Mouse (Mus musculus) limb, embryonic 11.5 days (tissue): ENCODE results near the gene Spaar. TPM values are rescaled to one million over a fixed set of nuclear protein-coding genes. Genes with fewer than 3 reads are reported as not detected.

ENCODE experiments used
- ATAC-seq: fragments of 200-750 bp; cut with Nextera tagmentation; 2 replicates; pipeline ENCODE4 v1.8.0; 2017; ENCODE audit warnings: low read depth; ENCODE audit not compliant: insufficient number of reproducible peaks, low FRiP score, low TSS enrichment
- DNase-seq: peaks from one replicate; pipeline ENCODE4 v3.0.0-alpha.2; 2015; ENCODE audit warnings: low spot score
- H3K27ac ChIP-seq: fragments of 300-500 bp; sonication (generic); replicated peaks from 2 replicates; pipeline ENCODE4 v1.5.1; 2014; ENCODE audit warnings: low read depth, mild to moderate bottlenecking, low read length
- H3K27me3 ChIP-seq: fragments of 300-500 bp; sonication (generic); 2 replicates; pipeline ENCODE4 v1.6.1; 2014; ENCODE audit warnings: mild to moderate bottlenecking, low read length, mixed read lengths; ENCODE audit not compliant: control insufficient read depth, insufficient read depth
- H3K36me3 ChIP-seq: fragments of 300-500 bp; sonication (generic); 2 replicates; pipeline ENCODE4 v1.6.1; 2014; ENCODE audit warnings: mild to moderate bottlenecking, low read length, moderate library complexity, mixed read lengths; ENCODE audit not compliant: control insufficient read depth, insufficient read depth
- H3K4me1 ChIP-seq: fragments of 300-500 bp; sonication (generic); 2 replicates; pipeline ENCODE4 v1.6.1; 2014; ENCODE audit warnings: low read length, mixed read lengths; ENCODE audit not compliant: control insufficient read depth, insufficient read depth
- H3K4me2 ChIP-seq: fragments of 300-500 bp; sonication (generic); 2 replicates; pipeline ENCODE4 v1.6.1; 2014; ENCODE audit warnings: low read depth, mild to moderate bottlenecking, moderate library complexity; ENCODE audit not compliant: severe bottlenecking
- H3K4me3 ChIP-seq: fragments of 300-500 bp; sonication (generic); 2 replicates; pipeline ENCODE4 v1.5.1; 2014; ENCODE audit warnings: low read depth, low read length
- H3K9ac ChIP-seq: fragments of 300-500 bp; sonication (generic); 2 replicates; pipeline ENCODE4 v1.6.1; 2014; ENCODE audit warnings: mild to moderate bottlenecking, low read length
- H3K9me3 ChIP-seq: fragments of 300-500 bp; sonication (generic); 2 replicates; pipeline ENCODE4 v1.6.1; 2016; ENCODE audit warnings: low read length; ENCODE audit not compliant: control insufficient read depth
- WGBS: fragments of 180-500 bp; shearing (Covaris S2); extraction: QIAGEN DNeasy Blood & Tissue Kit; methylation state at CpG from one replicate; pipeline ENCODE4 v1.1.7; 2014; 5-methylcytosine and 5-hydroxymethylcytosine counted together
- polyA plus RNA-seq: library from polyadenylated mRNA; unstranded; fragments of >200 nt; fragmentation: Nextera tagmentation; extraction: Ambion mirVana; gene quantifications from 2 replicates; pipeline ENCODE4 v1.2.1, GENCODE M21; 2014

Spaar gene
- polyA plus RNA-seq, 1 experiment from 2014 or later, result 0.20 TPM

DNA sequence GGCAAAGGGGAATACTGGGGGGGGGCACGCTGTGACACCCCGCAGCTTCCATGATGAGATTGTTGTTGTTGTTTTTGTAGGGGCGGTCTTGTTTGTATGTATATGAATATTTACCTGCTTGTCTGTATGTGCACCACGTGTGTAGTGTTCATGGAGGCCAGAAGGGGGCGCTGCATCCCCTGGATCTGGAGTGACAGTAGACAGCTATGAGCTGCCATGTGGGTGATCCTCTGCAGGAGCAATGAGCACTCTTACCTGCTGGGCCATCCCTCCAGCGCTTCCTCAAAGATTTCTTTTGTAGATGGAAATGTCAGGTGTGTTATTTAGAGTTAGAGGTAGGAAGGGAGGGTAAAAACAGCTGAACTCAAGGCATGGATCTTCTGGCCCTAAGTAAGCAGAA lies 26.4 kb upstream of the Spaar start:
- DNase-seq, result no peak
- H3K9ac ChIP-seq, result no peak overlapping the region
- no peak overlapping the region for H3K4me2 ChIP-seq
- H3K4me1 ChIP-seq, result no peaks in the 10 kb centered on the region
- H3K27ac ChIP-seq, result no peak overlapping the region
- ATAC-seq, result no peak
- no peaks in the 10 kb centered on the region for H3K36me3 ChIP-seq
- no peaks in the 10 kb centered on the region for H3K27me3 ChIP-seq
- H3K4me3 ChIP-seq, result no peak overlapping the region
- 67% methylated on average over 6 of the region's 6 CpGs for WGBS
- no peaks in the 10 kb centered on the region for H3K9me3 ChIP-seq

GRCm38 (mm10) chr4:43703851-43704250 lies 26.0 kb upstream of the Spaar start:
- ATAC-seq, result no peak
- Histone ChIP-seq H3K4me1 (no peaks in the 10 kb centered on the region), H3K9ac (no peak overlapping the region), H3K4me2 (no peak overlapping the region), H3K36me3 (no peaks in the 10 kb centered on the region), H3K27ac (no peak overlapping the region), H3K27me3 (no peaks in the 10 kb centered on the region), H3K9me3 (no peaks in the 10 kb centered on the region), H3K4me3 (no peak overlapping the region)
- 85% methylated on average over 8 of the region's 8 CpGs for WGBS
- no peak for DNase-seq

DNA sequence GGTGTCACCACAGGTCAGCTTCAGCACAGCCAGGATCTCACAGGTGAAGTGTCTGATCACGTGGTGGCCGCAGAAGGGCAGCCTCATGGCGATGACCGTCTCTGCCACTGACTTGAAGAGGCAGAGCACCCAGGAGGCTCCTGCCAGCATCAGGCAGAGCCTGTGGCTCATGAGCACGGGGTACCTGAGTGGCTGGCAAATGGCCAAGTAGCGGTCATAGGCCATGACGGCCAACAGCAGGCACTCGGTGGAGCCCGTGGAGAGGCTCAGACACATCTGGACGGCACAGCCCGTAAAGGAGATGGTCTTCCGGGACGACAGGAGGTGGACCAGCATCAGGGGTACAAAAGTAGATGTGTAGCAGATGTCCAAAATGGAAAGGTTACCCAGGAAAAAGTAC lies 23.8 kb upstream of the Spaar start:
- no peaks in the 10 kb centered on the region for H3K9me3 ChIP-seq
- H3K27ac ChIP-seq, result no peak overlapping the region
- no peaks in the 10 kb centered on the region for H3K27me3 ChIP-seq
- no peak for ATAC-seq
- no peak overlapping the region for H3K4me3 ChIP-seq
- no peaks in the 10 kb centered on the region for H3K36me3 ChIP-seq
- WGBS, result 85% methylated on average over 13 of the region's 13 CpGs
- H3K9ac ChIP-seq, result no peak overlapping the region
- DNase-seq, result no peak
- no peak overlapping the region for H3K4me2 ChIP-seq
- H3K4me1 ChIP-seq, result no peaks in the 10 kb centered on the region

DNA sequence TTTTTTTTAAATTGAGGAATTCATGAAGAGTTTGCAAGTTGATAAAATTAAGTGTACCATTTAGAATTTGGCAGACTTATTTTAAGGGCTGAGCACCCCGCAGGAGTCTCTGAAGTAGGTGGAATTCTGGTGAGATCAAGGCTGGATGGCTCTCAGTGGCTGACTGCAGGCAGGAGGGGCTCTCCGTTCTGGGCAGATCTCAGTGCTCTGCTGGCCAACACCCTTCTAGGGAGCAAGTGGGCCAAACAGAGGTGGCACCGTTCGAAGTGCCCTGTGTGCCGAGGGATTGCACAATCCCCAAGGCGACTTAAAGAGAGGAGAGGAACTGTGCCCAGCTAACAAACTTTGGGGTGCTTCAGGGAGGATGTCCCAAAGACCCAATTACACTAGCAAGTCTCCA lies 20.0 kb upstream of the Spaar start, which contains the start of gene Olfr71:
Gene Olfr71 (minus strand): TSS at position 387 of the 400 bp plus-strand sequence.
- 74% methylated on average over 6 of the region's 6 CpGs for WGBS
- Histone ChIP-seq H3K27ac (no peak within 1 kb of the TSS), H3K36me3 (no peaks in the 10 kb centered on the region), H3K4me2 (no peak within 1 kb of the TSS), H3K9ac (no peak within 1 kb of the TSS), H3K4me1 (no peaks in the 10 kb centered on the region), H3K27me3 (no peaks in the 10 kb centered on the region), H3K9me3 (no peaks in the 10 kb centered on the region), H3K4me3 (no peak within 1 kb of the TSS)
- no peak for DNase-seq
- ATAC-seq, result no peak

DNA sequence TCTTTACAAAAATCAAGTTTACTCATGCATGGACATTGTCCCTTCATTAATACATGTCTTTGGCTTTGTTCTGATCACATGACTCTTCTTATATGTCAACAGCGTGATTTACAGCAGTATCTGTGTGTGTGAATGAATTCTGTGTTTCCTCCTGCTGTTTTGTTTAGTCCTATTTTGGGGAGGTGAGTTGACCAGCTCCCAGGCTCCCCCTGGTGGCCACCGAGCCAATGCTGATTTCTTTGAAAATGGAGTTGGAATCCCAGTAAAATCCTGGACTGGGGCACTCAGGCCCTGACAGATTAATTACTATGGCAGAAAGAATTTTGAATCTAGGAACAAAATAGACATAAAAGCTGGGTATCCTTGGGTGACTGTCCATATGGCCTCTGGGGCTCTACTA lies 18.0 kb upstream of the Spaar start:
- Histone ChIP-seq H3K4me1 (no peaks in the 10 kb centered on the region), H3K27me3 (no peaks in the 10 kb centered on the region), H3K9me3 (no peaks in the 10 kb centered on the region), H3K27ac (no peak overlapping the region), H3K9ac (no peak overlapping the region), H3K4me3 (no peak overlapping the region), H3K4me2 (no peak overlapping the region), H3K36me3 (no peaks in the 10 kb centered on the region)
- ATAC-seq, result no peak
- DNase-seq, result peak; percentile 90
- whole genome bisulfite sequencing, result 3% methylated on average over 2 of the region's 2 CpGs

DNA sequence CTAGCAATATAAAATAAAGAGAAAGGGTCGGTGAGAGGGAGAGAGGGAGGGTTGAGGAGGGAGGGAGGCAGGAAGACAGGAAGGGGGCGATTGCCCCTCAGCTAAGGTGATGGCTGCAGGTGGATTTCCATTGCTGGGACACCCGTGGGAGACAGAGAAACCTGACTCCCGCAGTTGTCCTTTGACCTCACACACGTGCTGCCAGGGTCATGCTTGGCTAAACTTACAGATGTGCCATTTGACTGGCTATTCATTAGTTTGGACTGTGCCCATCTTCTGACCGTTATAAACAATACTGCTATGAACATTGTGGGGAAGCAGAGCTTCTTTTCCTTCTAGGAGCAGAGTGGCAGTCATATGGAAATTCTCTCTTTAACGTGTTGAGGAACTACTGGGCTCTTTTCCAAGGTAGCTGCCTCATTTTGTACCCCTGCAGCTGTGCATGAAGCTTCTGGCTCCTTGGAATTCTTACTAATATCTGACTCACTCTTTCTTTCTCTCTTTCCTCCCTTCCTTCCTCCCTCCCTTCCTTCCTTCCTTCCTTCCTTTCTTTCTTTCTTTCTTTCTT lies 16.1 kb upstream of the Spaar start:
- ATAC-seq (no peak), DNase-seq (no peak)
- no peaks in the 10 kb centered on the region for H3K27me3 ChIP-seq
- no peaks in the 10 kb centered on the region for H3K36me3 ChIP-seq
- no peak overlapping the region for H3K4me3 ChIP-seq
- no peaks in the 10 kb centered on the region for H3K4me1 ChIP-seq
- no peaks in the 10 kb centered on the region for H3K9me3 ChIP-seq
- no peak overlapping the region for H3K4me2 ChIP-seq
- H3K27ac ChIP-seq, result no peak overlapping the region
- WGBS, result 46% methylated on average over 7 of the region's 7 CpGs
- H3K9ac ChIP-seq, result no peak overlapping the region

DNA sequence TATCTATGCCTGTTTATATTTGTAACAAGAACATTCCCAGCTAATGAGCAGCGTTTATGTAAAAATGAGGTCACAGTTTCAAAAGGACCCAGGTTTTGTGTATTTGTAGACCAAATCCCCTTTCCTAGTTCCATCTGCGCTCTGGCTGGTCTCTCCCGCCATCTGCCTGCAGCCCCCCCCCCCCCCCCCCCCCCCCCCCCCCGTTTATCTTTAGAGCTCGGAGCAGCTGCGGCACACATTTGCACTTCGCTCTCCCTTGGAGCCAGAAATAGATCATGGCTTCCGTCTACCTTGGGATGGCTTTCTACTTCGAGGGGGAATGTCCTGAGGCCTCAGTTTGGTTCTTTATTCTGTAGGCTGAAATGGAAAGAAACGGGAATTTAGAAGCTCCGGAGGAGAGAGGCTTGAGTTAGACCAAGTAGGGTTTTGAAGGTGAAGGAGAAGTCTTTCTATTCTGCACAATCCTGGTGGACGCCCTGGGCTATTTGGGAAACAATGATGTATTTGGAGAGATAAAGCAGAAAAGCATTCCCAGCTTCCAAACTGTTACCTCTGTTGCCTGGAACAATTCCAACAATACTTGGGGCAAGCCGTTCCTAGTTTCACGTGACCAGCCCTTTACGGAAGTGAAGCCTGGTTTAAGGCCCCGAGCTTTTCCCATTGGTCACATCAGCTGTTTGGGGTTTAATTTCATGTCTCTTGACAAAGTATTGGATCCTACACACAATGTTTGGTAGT lies 9.2 kb upstream of the Spaar start:
- Histone ChIP-seq H3K4me3 (no peak overlapping the region), H3K4me1 (no peaks in the 10 kb centered on the region), H3K27ac (no peak overlapping the region), H3K36me3 (no peaks in the 10 kb centered on the region), H3K4me2 (no peak overlapping the region), H3K9ac (no peak overlapping the region), H3K9me3 (no peaks in the 10 kb centered on the region), H3K27me3 (no peaks in the 10 kb centered on the region)
- WGBS, result 73% methylated on average over 13 of the region's 16 CpGs
- no peak for DNase-seq
- ATAC-seq, result no peak

DNA sequence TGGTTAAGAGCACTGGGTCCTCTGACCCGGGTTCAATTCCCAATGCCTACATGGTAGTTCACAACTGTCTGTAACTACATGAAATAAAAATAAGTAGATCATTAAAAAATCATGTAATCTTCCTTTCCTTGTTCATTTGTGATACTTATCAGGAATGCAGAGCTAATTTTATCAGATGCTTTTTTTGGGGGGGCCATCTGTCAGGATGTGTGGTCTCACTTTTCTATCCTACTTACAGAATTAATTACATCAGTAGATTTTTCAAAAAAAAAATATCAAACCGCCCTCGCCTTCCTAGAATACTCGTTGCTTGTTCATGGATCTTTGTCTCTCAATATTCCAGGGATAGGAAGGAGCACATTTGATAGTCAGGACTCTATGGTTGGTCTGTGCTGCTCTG lies 7.6 kb upstream of the Spaar start:
- Histone ChIP-seq H3K27ac (no peak overlapping the region), H3K27me3 (no peaks in the 10 kb centered on the region), H3K9me3 (no peaks in the 10 kb centered on the region), H3K36me3 (no peaks in the 10 kb centered on the region), H3K4me1 (no peaks in the 10 kb centered on the region), H3K4me2 (no peak overlapping the region), H3K4me3 (no peak overlapping the region), H3K9ac (no peak overlapping the region)
- no peak for DNase-seq
- WGBS, result 92% methylated on average over 4 of the region's 4 CpGs
- no peak for ATAC-seq

- WGBS, result 28% methylated on average over 1 of the region's 1 CpGs
- H3K9me3 ChIP-seq, result no peaks in the 10 kb centered on the region
- no peak overlapping the region for H3K4me2 ChIP-seq
- H3K4me1 ChIP-seq, result no peaks in the 10 kb centered on the region
- H3K27me3 ChIP-seq, result no peaks in the 10 kb centered on the region
- no peaks in the 10 kb centered on the region for H3K36me3 ChIP-seq
- no peak overlapping the region for H3K4me3 ChIP-seq
- H3K27ac ChIP-seq, result no peak overlapping the region
- ATAC-seq (no peak), DNase-seq (peak; percentile 57)
- no peak overlapping the region for H3K9ac ChIP-seq
Measured at GRCm38 (mm10) chr4:43724764-43725163, 5.1 kb upstream of the Spaar start.
